Mouse (Mus musculus) intestine, postnatal 0 days (tissue): Measurements from ENCODE around the gene 1700057G04Rik. TPM values are rescaled to one million over a fixed set of nuclear protein-coding genes. Genes with fewer than 3 reads are reported as not detected.

Source experiments
- ATAC-seq: fragments of 200-750 bp; cut with Nextera tagmentation; 2 replicates; pipeline ENCODE4 v1.8.0; 2017; ENCODE audit warnings: mild to moderate bottlenecking, moderate TSS enrichment, moderate library complexity
- H3K27ac ChIP-seq: fragments of 300-500 bp; sonication (generic); 2 replicates; pipeline ENCODE4 v1.5.1; 2014; ENCODE audit warnings: mild to moderate bottlenecking, low read depth, low read length, moderate library complexity
- H3K27me3 ChIP-seq: fragments of 300-500 bp; sonication (generic); replicated peaks from 2 replicates; pipeline ENCODE4 v1.6.1; 2014; ENCODE audit warnings: low read length, mixed read lengths; ENCODE audit not compliant: control insufficient read depth, insufficient read depth
- H3K36me3 ChIP-seq: fragments of 300-500 bp; sonication (generic); 2 replicates; pipeline ENCODE4 v1.6.1; 2014; ENCODE audit warnings: mild to moderate bottlenecking, moderate library complexity; ENCODE audit not compliant: control insufficient read depth, insufficient read depth
- H3K4me1 ChIP-seq: fragments of 300-500 bp; sonication (generic); replicated peaks from 2 replicates; pipeline ENCODE4 v1.6.1; 2014; ENCODE audit warnings: antibody characterized with exemption, low read length, mixed read lengths; ENCODE audit not compliant: control insufficient read depth, insufficient read depth
- H3K4me2 ChIP-seq: fragments of 300-500 bp; sonication (generic); replicated peaks from 2 replicates; pipeline ENCODE4 v1.6.1; 2014; ENCODE audit warnings: low read depth, mild to moderate bottlenecking, moderate library complexity
- H3K4me3 ChIP-seq: fragments of 300-500 bp; sonication (generic); 2 replicates; pipeline ENCODE4 v1.5.1; 2014; ENCODE audit warnings: low read depth, low read length
- H3K9ac ChIP-seq: fragments of 300-500 bp; sonication (generic); 2 replicates; pipeline ENCODE4 v1.6.1; 2014; ENCODE audit warnings: mild to moderate bottlenecking, low read depth, low read length
- H3K9me3 ChIP-seq: fragments of 300-500 bp; sonication (generic); 2 replicates; pipeline ENCODE4 v1.6.1; 2016; ENCODE audit warnings: mixed run types; ENCODE audit not compliant: control insufficient read depth
- CTCF ChIP-seq: sonication (generic); IDR thresholded peaks from 2 replicates; pipeline ENCODE4 v1.5.1; 2016; ENCODE audit warnings: low read depth, mild to moderate bottlenecking, control low read depth, antibody characterized with exemption, moderate library complexity
- WGBS: fragments of 180-500 bp; shearing (Covaris S2); extraction: QIAGEN DNeasy Blood & Tissue Kit; methylation state at CpG from one replicate; pipeline ENCODE4 v1.1.7; 2014; 5-methylcytosine and 5-hydroxymethylcytosine counted together
- polyA plus RNA-seq: library from polyadenylated mRNA; unstranded; fragments of >200 nt; fragmentation: Nextera tagmentation; extraction: Ambion mirVana; gene quantifications from 2 replicates; pipeline ENCODE4 v1.2.1, GENCODE M21; 2015

Gene 1700057G04Rik
- polyA plus RNA-seq, 1 experiment from 2014 or later = not detected

GRCm38 (mm10) chr9:92374705-92375199 lies 65.6 kb downstream of the 1700057G04Rik start:
- Histone ChIP-seq H3K4me1 (peaks cover 5% of the 10 kb centered on the region; the same call in 1 of the 2 replicates), H3K4me2 (no peak overlapping the region), H3K36me3 (no peaks in the 10 kb centered on the region), H3K4me3 (no peak overlapping the region), H3K27me3 (no peaks in the 10 kb centered on the region), H3K9me3 (no peaks in the 10 kb centered on the region), H3K9ac (no peak overlapping the region), H3K27ac (peak overlapping the region; percentile 35; the same call in 1 of the 2 replicates)
- peak; percentile 89 for ATAC-seq
- 36% methylated on average over 7 of the region's 7 CpGs for WGBS
- no peak for TF ChIP-seq CTCF

- Histone ChIP-seq H3K9me3 (no peaks in the 10 kb centered on the region), H3K4me3 (no peak overlapping the region), H3K9ac (no peak overlapping the region), H3K27me3 (no peaks in the 10 kb centered on the region), H3K4me1 (peaks cover 5% of the 10 kb centered on the region; the same call in 1 of the 2 replicates), H3K36me3 (no peaks in the 10 kb centered on the region), H3K4me2 (no peak overlapping the region), H3K27ac (no peak overlapping the region)
- no peak for ATAC-seq
- TF ChIP-seq CTCF = peak; percentile 64
- WGBS = 61% methylated on average over 8 of the region's 8 CpGs
These were observed 66.2 kb downstream of the 1700057G04Rik start for GRCm38 (mm10) chr9:92375378-92375777.

GRCm38 (mm10) chr9:92377967-92378366 lies 68.8 kb downstream of the 1700057G04Rik start:
- Histone ChIP-seq H3K9me3 (no peaks in the 10 kb centered on the region), H3K27ac (no peak overlapping the region), H3K36me3 (no peaks in the 10 kb centered on the region), H3K4me3 (no peak overlapping the region), H3K4me2 (no peak overlapping the region), H3K9ac (no peak overlapping the region), H3K4me1 (peaks cover 5% of the 10 kb centered on the region; the same call in 1 of the 2 replicates), H3K27me3 (no peaks in the 10 kb centered on the region)
- 83% methylated on average over 1 of the region's 1 CpGs for WGBS
- no peak for TF ChIP-seq CTCF
- ATAC-seq = no peak

GRCm38 (mm10) chr9:92379240-92379639 lies 70.1 kb downstream of the 1700057G04Rik start:
- Histone ChIP-seq H3K4me1 (peaks cover 5% of the 10 kb centered on the region; the same call in 1 of the 2 replicates), H3K9me3 (no peaks in the 10 kb centered on the region), H3K4me2 (no peak overlapping the region), H3K27ac (no peak overlapping the region), H3K36me3 (no peaks in the 10 kb centered on the region), H3K4me3 (no peak overlapping the region), H3K9ac (no peak overlapping the region), H3K27me3 (no peaks in the 10 kb centered on the region)
- no peak for ATAC-seq
- WGBS = 53% methylated on average over 5 of the region's 5 CpGs
- TF ChIP-seq CTCF = no peak

GRCm38 (mm10) chr9:92383415-92383814 lies 74.2 kb downstream of the 1700057G04Rik start:
- Histone ChIP-seq H3K9me3 (no peaks in the 10 kb centered on the region), H3K4me3 (no peak overlapping the region), H3K36me3 (no peaks in the 10 kb centered on the region), H3K9ac (no peak overlapping the region), H3K4me2 (no peak overlapping the region), H3K27ac (no peak overlapping the region), H3K4me1 (no peaks in the 10 kb centered on the region), H3K27me3 (no peaks in the 10 kb centered on the region)
- no peak for TF ChIP-seq CTCF
- WGBS = 47% methylated on average over 3 of the region's 3 CpGs
- ATAC-seq = peak; percentile 93

GRCm38 (mm10) chr9:92384401-92384800 lies 75.2 kb downstream of the 1700057G04Rik start:
- H3K27me3 ChIP-seq = no peaks in the 10 kb centered on the region
- no peaks in the 10 kb centered on the region for H3K36me3 ChIP-seq
- H3K9ac ChIP-seq = no peak overlapping the region
- peak overlapping the region; percentile 0 for H3K27ac ChIP-seq
- no peak for ATAC-seq
- H3K9me3 ChIP-seq = no peaks in the 10 kb centered on the region
- H3K4me1 ChIP-seq = no peaks in the 10 kb centered on the region
- no peak for TF ChIP-seq CTCF
- no peak overlapping the region for H3K4me2 ChIP-seq
- no peak overlapping the region for H3K4me3 ChIP-seq
- 54% methylated on average over 3 of the region's 3 CpGs for WGBS
